Mouse (Mus musculus): ENCODE measurements around the gene Btd.

GRCm38 (mm10) chr14:31669161-31669611, 28.4 kb downstream of the Btd start:
- TF ChIP-seq CTCF (IDR thresholded peaks at IDR 0.05; ENCODE audit: low read depth, low read length) = no peak
- TF ChIP-seq POLR2A (IDR thresholded peaks at IDR 0.05; ENCODE audit: insufficient read depth, low read length) = no peak
- TF ChIP-seq EP300 (IDR thresholded peaks at IDR 0.05; ENCODE audit: insufficient read depth, low read depth, low read length) = no peak
